Mouse (Mus musculus) forebrain, embryonic 13.5 days (tissue): ENCODE data around the gene Cacna2d2. TPM values are rescaled to one million over a fixed set of nuclear protein-coding genes. Genes with fewer than 3 reads are reported as not detected.

Experiments used
- ATAC-seq: fragments of 200-750 bp; cut with Nextera tagmentation; 2 replicates; pipeline ENCODE4 v1.8.0; 2017
- H3K27ac ChIP-seq: fragments of 300-500 bp; sonication (generic); 2 replicates; pipeline ENCODE4 v1.5.1; 2015; ENCODE audit warnings: inconsistent platforms, mild to moderate bottlenecking, moderate library complexity
- H3K27me3 ChIP-seq: fragments of 300-500 bp; sonication (generic); 2 replicates; pipeline ENCODE4 v1.6.1; 2015; ENCODE audit warnings: mild to moderate bottlenecking, inconsistent platforms
- H3K36me3 ChIP-seq: fragments of 300-500 bp; sonication (generic); 2 replicates; pipeline ENCODE4 v1.6.1; 2015; ENCODE audit warnings: mild to moderate bottlenecking, inconsistent platforms; ENCODE audit not compliant: poor library complexity, severe bottlenecking
- H3K4me1 ChIP-seq: fragments of 300-500 bp; sonication (generic); 2 replicates; pipeline ENCODE4 v1.6.1; 2015; ENCODE audit warnings: inconsistent platforms
- H3K4me2 ChIP-seq: fragments of 300-500 bp; sonication (generic); 2 replicates; pipeline ENCODE4 v1.6.1; 2015; ENCODE audit warnings: inconsistent platforms, mild to moderate bottlenecking, moderate library complexity
- H3K4me3 ChIP-seq: fragments of 300-500 bp; sonication (generic); 2 replicates; pipeline ENCODE4 v1.5.1; 2015; ENCODE audit warnings: mild to moderate bottlenecking, inconsistent platforms
- H3K9ac ChIP-seq: fragments of 300-500 bp; sonication (generic); 2 replicates; pipeline ENCODE4 v1.6.1; 2015; ENCODE audit warnings: mild to moderate bottlenecking, inconsistent platforms
- H3K9me3 ChIP-seq: fragments of 300-500 bp; sonication (generic); replicated peaks from 2 replicates; pipeline ENCODE4 v1.6.1; 2016; ENCODE audit warnings: inconsistent platforms
- WGBS: fragments of 180-500 bp; shearing (Covaris S2); methylation state at CpG from one replicate; pipeline ENCODE4 v1.1.7; 2015; 5-methylcytosine and 5-hydroxymethylcytosine counted together
- polyA plus RNA-seq: library from polyadenylated mRNA; unstranded; fragments of >200 nt; fragmentation: Nextera tagmentation; extraction: Ambion mirVana; gene quantifications from 2 replicates; pipeline ENCODE4 v1.2.1, GENCODE M21; 2015

Cacna2d2 gene
- polyA plus RNA-seq, 1 experiment from 2014 or later: 3.3 TPM

DNA sequence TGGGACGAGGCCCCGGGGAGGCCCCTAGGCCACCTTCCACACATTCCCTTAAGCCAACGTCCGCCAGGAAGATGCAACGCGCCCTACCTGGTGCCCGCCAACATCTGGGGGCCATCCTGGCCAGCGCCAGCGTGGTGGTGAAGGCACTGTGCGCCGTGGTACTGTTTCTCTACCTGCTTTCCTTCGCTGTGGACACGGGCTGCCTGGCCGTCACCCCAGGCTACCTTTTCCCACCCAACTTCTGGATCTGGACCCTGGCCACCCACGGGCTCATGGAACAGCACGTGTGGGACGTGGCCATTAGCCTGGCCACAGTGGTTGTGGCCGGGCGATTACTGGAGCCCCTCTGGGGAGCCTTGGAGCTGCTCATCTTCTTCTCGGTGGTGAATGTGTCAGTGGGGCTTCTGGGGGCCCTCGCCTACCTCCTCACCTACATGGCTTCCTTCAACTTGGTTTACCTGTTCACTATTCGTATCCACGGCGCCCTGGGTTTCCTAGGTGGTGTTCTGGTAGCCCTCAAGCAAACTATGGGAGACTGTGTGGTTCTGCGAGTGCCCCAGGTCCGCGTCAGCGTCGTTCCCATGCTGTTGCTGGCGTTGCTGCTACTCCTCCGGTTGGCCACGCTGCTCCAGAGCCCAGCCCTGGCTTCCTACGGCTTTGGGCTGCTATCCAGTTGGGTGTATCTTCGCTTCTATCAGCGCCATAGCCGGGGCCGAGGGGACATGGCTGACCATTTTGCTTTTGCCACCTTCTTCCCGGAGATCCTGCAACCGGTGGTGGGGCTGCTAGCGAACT, 135.2 kb downstream of the Cacna2d2 start:
- Histone ChIP-seq H3K36me3 (peaks cover 23% of the 10 kb centered on the region), H3K4me3 (peak overlapping the region; percentile 94), H3K27ac (peak overlapping the region; percentile 44), H3K4me1 (peaks cover 36% of the 10 kb centered on the region), H3K9me3 (no peaks in the 10 kb centered on the region), H3K9ac (peak overlapping the region; percentile 94), H3K27me3 (0 out of 2 replicates have a peak, but pooled peaks cover 6% of the 10 kb centered on the region), H3K4me2 (peak overlapping the region; percentile 99)
- under 1% methylated on average over 40 of the region's 40 CpGs for WGBS
- no peak for ATAC-seq

GRCm38 (mm10) chr9:107538231-107538630, 138.8 kb downstream of the Cacna2d2 start:
- Histone ChIP-seq H3K4me1 (peaks cover 57% of the 10 kb centered on the region), H3K4me2 (no peak overlapping the region)
- no peak for ATAC-seq

GRCm38 (mm10) chr9:107538711-107539110, 139.3 kb downstream of the Cacna2d2 start:
- H3K4me1 ChIP-seq: peaks cover 55% of the 10 kb centered on the region
- no peak overlapping the region for H3K4me2 ChIP-seq
- H3K36me3 ChIP-seq: peaks cover 36% of the 10 kb centered on the region
- no peak overlapping the region for H3K4me3 ChIP-seq
- WGBS: 90% methylated on average over 3 of the region's 3 CpGs
- ATAC-seq: no peak
- no peak overlapping the region for H3K27ac ChIP-seq
- no peaks in the 10 kb centered on the region for H3K9me3 ChIP-seq
- no peaks in the 10 kb centered on the region for H3K27me3 ChIP-seq
- no peak overlapping the region for H3K9ac ChIP-seq

More at GRCm38 (mm10) chr9:107538231-107538630, 138.8 kb downstream of the Cacna2d2 start:
- Histone ChIP-seq H3K27me3 (no peaks in the 10 kb centered on the region), H3K27ac (no peak overlapping the region), H3K4me3 (no peak overlapping the region), H3K9ac (no peak overlapping the region), H3K36me3 (peaks cover 32% of the 10 kb centered on the region), H3K9me3 (no peaks in the 10 kb centered on the region)
- WGBS: 90% methylated on average over 7 of the region's 7 CpGs

DNA sequence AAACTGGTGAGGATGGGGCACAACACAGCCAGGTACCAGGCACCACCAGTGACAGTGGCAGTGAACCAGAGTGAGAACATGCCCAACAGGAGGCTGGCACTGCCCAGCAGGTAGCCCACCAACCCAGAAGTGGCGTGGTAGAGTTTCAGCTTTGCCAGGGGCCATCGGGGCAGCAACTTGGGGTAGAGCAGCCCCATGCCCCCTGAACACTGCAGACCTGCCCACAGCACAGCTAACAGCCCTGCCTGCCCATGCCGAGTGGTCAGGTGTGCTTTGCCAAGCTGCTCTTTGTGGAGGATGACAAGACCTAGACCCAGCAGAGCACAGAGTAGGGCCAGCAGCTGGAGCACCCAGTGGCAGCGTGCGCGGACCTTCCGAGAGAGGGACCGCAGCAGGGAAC, 140.5 kb downstream of the Cacna2d2 start:
- Histone ChIP-seq H3K9me3 (no peaks in the 10 kb centered on the region), H3K4me3 (no peak overlapping the region), H3K4me2 (no peak overlapping the region), H3K9ac (no peak overlapping the region), H3K36me3 (peaks cover 48% of the 10 kb centered on the region), H3K4me1 (peaks cover 51% of the 10 kb centered on the region), H3K27ac (no peak overlapping the region), H3K27me3 (no peaks in the 10 kb centered on the region)
- no peak for ATAC-seq
- 96% methylated on average over 8 of the region's 8 CpGs for WGBS

DNA sequence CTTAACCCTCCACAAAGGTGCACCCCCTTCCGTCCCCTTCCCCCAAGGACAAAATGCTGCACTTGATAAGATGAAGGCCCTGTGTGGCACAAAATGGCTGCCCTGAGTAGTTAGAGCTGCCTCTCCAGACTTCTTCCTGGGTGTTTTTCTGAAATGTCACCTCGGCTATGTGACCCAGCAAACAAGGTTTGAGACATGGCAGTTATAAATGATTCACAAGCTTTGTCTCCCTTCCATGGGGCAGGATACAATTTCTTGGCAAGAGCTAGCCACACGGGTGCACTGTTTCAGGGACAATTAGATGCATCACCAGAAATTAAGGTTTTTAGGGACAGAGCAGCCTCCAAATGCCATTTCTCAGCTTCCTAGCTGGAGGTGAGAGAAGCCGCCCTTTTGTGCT, 141.0 kb downstream of the Cacna2d2 start:
- H3K4me2 ChIP-seq: no peak overlapping the region

GRCm38 (mm10) chr9:107541005-107541404, 141.6 kb downstream of the Cacna2d2 start:
- Histone ChIP-seq H3K9ac (peak overlapping the region; percentile 77), H3K9me3 (no peaks in the 10 kb centered on the region), H3K4me2 (peak overlapping the region; percentile 92), H3K36me3 (peaks cover 52% of the 10 kb centered on the region), H3K4me1 (peaks cover 46% of the 10 kb centered on the region), H3K27me3 (no peaks in the 10 kb centered on the region), H3K4me3 (peak overlapping the region; percentile 59), H3K27ac (no peak overlapping the region)
- WGBS: 41% methylated on average over 10 of the region's 10 CpGs
- ATAC-seq: no peak; the same call in 1 of the 2 replicates

More for the DNA sequence above, 141.0 kb downstream of the Cacna2d2 start:
- WGBS: 79% methylated on average over 4 of the region's 4 CpGs
- H3K9me3 ChIP-seq: no peaks in the 10 kb centered on the region
- H3K36me3 ChIP-seq: peaks cover 52% of the 10 kb centered on the region
- peaks cover 46% of the 10 kb centered on the region for H3K4me1 ChIP-seq
- no peak for ATAC-seq
- H3K27ac ChIP-seq: no peak overlapping the region
- H3K27me3 ChIP-seq: no peaks in the 10 kb centered on the region
- no peak overlapping the region for H3K4me3 ChIP-seq
- H3K9ac ChIP-seq: no peak overlapping the region

- Histone ChIP-seq H3K27ac (peak within 1 kb of the TSS; percentile 2; the same call in 1 of the 2 replicates), H3K9ac (peak within 1 kb of the TSS; percentile 77), H3K4me2 (peak within 1 kb of the TSS; percentile 92), H3K4me1 (peaks cover 46% of the 10 kb centered on the region), H3K9me3 (no peaks in the 10 kb centered on the region), H3K4me3 (peak within 1 kb of the TSS; percentile 59), H3K36me3 (peaks cover 52% of the 10 kb centered on the region), H3K27me3 (no peaks in the 10 kb centered on the region)
- WGBS: 1% methylated on average over 46 of the region's 46 CpGs
- peak; percentile 90 for ATAC-seq
Observed at GRCm38 (mm10) chr9:107541474-107542351, 142.3 kb downstream of the Cacna2d2 start, which contains the start of the genes Cyb561d2 and Nprl2. Cyb561d2 (minus strand) TSS chr9:107542193. Nprl2 (plus strand) TSS chr9:107542226.

DNA sequence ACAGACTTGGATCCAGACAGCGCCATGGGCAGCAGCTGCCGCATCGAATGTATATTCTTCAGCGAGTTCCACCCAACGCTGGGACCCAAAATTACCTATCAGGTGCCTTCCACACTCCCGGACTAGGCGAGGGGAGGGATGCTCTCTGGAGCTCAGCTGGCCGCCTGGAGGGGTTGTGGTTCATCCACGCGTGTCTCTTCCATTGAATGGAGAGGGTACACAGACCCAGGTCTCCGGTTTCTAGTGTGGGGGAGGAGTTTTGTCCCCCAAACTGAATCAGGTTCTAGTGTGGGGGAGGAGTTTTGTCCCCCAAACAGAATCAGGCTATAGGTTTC, 142.9 kb downstream of the Cacna2d2 start:
- WGBS: 2% methylated on average over 11 of the region's 11 CpGs
- ATAC-seq: peak; percentile 26
- Histone ChIP-seq H3K9me3 (no peaks in the 10 kb centered on the region), H3K4me2 (peak overlapping the region; percentile 92), H3K4me3 (peak overlapping the region; percentile 59), H3K36me3 (peaks cover 52% of the 10 kb centered on the region), H3K27ac (no peak overlapping the region; the same call in 1 of the 2 replicates), H3K27me3 (no peaks in the 10 kb centered on the region), H3K4me1 (peaks cover 46% of the 10 kb centered on the region), H3K9ac (peak overlapping the region; percentile 77)

GRCm38 (mm10) chr9:107542721-107543120, 143.3 kb downstream of the Cacna2d2 start:
- Histone ChIP-seq H3K9ac (peak overlapping the region; percentile 77), H3K36me3 (peaks cover 48% of the 10 kb centered on the region), H3K27me3 (0 out of 2 replicates have a peak, but pooled peaks cover under 1% of the 10 kb centered on the region), H3K27ac (no peak overlapping the region), H3K4me3 (peak overlapping the region; percentile 59), H3K9me3 (no peaks in the 10 kb centered on the region), H3K4me2 (peak overlapping the region; percentile 92), H3K4me1 (peaks cover 47% of the 10 kb centered on the region)
- WGBS: 41% methylated on average over 8 of the region's 8 CpGs
- ATAC-seq: no peak

DNA sequence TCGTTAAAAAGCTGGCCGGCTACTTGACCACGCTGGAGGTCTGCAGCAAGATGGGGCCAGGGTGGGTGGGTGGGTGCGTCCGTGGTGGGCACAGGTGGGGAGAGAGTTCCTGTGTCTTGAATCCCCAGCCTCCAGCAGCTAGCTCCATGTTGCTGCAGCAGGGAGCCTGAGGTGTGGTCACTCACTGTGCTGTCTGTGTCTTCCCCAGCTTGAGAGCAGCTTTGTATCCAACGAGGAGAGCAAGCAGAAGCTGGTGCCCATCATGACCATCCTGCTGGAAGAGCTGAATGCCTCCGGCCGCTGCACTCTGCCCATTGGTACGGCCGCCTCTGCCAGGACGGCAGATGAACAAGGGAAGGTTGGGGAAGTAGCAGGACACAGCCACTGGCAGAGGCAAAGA, 143.9 kb downstream of the Cacna2d2 start:
- no peak overlapping the region for H3K4me3 ChIP-seq
- 89% methylated on average over 11 of the region's 11 CpGs for WGBS
- peaks cover 42% of the 10 kb centered on the region for H3K36me3 ChIP-seq
- no peak overlapping the region for H3K27ac ChIP-seq
- ATAC-seq: no peak
- H3K9me3 ChIP-seq: no peaks in the 10 kb centered on the region
- peaks cover 48% of the 10 kb centered on the region for H3K4me1 ChIP-seq
- H3K4me2 ChIP-seq: peak overlapping the region; percentile 92
- H3K9ac ChIP-seq: no peak overlapping the region
- H3K27me3 ChIP-seq: peaks cover 7% of the 10 kb centered on the region; the same call in 1 of the 2 replicates

DNA sequence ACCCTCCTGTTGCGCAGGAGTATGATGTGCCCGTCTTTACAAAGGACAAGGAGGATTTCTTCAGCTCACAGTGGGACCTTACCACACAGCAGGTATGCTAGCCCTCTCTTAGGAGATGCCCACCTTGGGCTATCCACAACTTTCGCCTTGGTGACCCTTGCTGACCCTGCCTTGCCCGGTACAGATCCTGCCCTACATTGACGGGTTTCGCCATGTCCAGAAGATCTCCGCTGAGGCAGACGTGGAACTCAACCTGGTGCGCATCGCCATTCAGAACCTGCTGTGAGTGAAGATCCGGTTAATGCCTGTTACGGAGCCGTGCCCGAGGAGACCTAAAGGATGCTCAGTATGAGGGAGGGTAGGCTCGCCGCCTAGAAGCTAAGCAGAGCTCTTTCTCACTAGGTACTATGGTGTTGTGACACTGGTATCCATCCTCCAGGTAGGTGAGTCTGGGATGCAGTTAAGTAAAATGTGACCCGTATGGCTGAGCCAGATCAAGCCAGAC, 144.8 kb downstream of the Cacna2d2 start:
- H3K27ac ChIP-seq: no peak overlapping the region
- 95% methylated on average over 17 of the region's 17 CpGs for whole genome bisulfite sequencing
- H3K4me1 ChIP-seq: peaks cover 48% of the 10 kb centered on the region
- no peak overlapping the region for H3K4me3 ChIP-seq
- H3K9me3 ChIP-seq: no peaks in the 10 kb centered on the region
- H3K4me2 ChIP-seq: no peak overlapping the region
- ATAC-seq: no peak
- no peak overlapping the region for H3K9ac ChIP-seq
- H3K27me3 ChIP-seq: peaks cover 15% of the 10 kb centered on the region
- H3K36me3 ChIP-seq: peaks cover 33% of the 10 kb centered on the region

- Histone ChIP-seq H3K27ac (no peak overlapping the region), H3K9me3 (no peaks in the 10 kb centered on the region), H3K4me1 (peaks cover 48% of the 10 kb centered on the region), H3K4me3 (no peak overlapping the region), H3K36me3 (peaks cover 28% of the 10 kb centered on the region), H3K9ac (no peak overlapping the region), H3K4me2 (no peak overlapping the region), H3K27me3 (peaks cover 20% of the 10 kb centered on the region)
- WGBS: 94% methylated on average over 12 of the region's 12 CpGs
- ATAC-seq: no peak
Observed at GRCm38 (mm10) chr9:107544729-107545128, 145.3 kb downstream of the Cacna2d2 start.
